In genomic region chr19:24281288-24281980, GRCm38 (mm10) we compare ENCODE assay signal across 10 mouse cellular contexts. TPM values are rescaled to one million over a fixed set of nuclear protein-coding genes. Genes with fewer than 3 reads are reported as not detected.
DNase-seq lines count a peak whose midpoint lies in the region; ATAC-seq lines count a peak whose summit lies in the region.
"Had no signal": no experiment of that assay in that cellular context is flagged by ENCODE, and none has a peak within 500 bp of the region (broad histone marks: within the 10 kb centered on the region; RNA-seq: fewer than 3 reads in every experiment).

No protein-coding gene starts in this region.

- H3K4me2 ChIP-seq in hindbrain, embryonic 15.5 days = peak overlapping the region; percentile 77

- no peak overlapping the region for H3K9ac ChIP-seq in hindbrain, embryonic 15.5 days

- whole genome bisulfite sequencing in heart, embryonic 10.5 days = 68% methylated on average over 7 of the region's 7 CpGs
- 64% methylated on average over 7 of the region's 7 CpGs for WGBS in hindbrain, embryonic 15.5 days
- 76% methylated on average over 7 of the region's 7 CpGs for WGBS in midbrain, embryonic 10.5 days

- no peaks in the 10 kb centered on the region for H3K9me3 ChIP-seq in heart, embryonic 10.5 days
- H3K9me3 ChIP-seq in hindbrain, embryonic 15.5 days = no peaks in the 10 kb centered on the region
- H3K9me3 ChIP-seq in midbrain, embryonic 10.5 days (replicated peaks) = no peaks in the 10 kb centered on the region

- peaks cover 6% of the 10 kb centered on the region for H3K4me1 ChIP-seq in heart, embryonic 10.5 days
- peaks cover 10% of the 10 kb centered on the region for H3K4me1 ChIP-seq in hindbrain, embryonic 15.5 days (replicated peaks)
- peaks cover 12% of the 10 kb centered on the region for H3K4me1 ChIP-seq in midbrain, embryonic 10.5 days

- peaks cover 11% of the 10 kb centered on the region; the same call in 1 of the 2 replicates for H3K36me3 ChIP-seq in heart, embryonic 10.5 days
- H3K36me3 ChIP-seq in hindbrain, embryonic 15.5 days = no peaks in the 10 kb centered on the region
- H3K36me3 ChIP-seq in midbrain, embryonic 10.5 days = peaks cover 10% of the 10 kb centered on the region

- no peak overlapping the region for H3K27ac ChIP-seq in heart, embryonic 10.5 days
- H3K27ac ChIP-seq in hindbrain, embryonic 15.5 days (replicated peaks) = no peak overlapping the region
- H3K27ac ChIP-seq in midbrain, embryonic 10.5 days (replicated peaks) = no peak overlapping the region

- no peak for ATAC-seq in hindbrain, embryonic 15.5 days (ENCODE audit: low FRiP score, low read depth)

- no peaks in the 10 kb centered on the region for H3K27me3 ChIP-seq in heart, embryonic 10.5 days (ENCODE audit: insufficient read depth, poor library complexity, severe bottlenecking)
- no peaks in the 10 kb centered on the region for H3K27me3 ChIP-seq in hindbrain, embryonic 15.5 days
- H3K27me3 ChIP-seq in midbrain, embryonic 10.5 days (ENCODE audit: low read depth, poor library complexity, severe bottlenecking) = no peaks in the 10 kb centered on the region

- peak overlapping the region; percentile 76 for H3K4me3 ChIP-seq in heart, embryonic 10.5 days
- peak overlapping the region; percentile 64 for H3K4me3 ChIP-seq in hindbrain, embryonic 15.5 days
- peak overlapping the region; percentile 72 for H3K4me3 ChIP-seq in midbrain, embryonic 10.5 days

- intact Hi-C loops in heart, postnatal 14 days (cut with DNase I) = loop anchor here (5.0 kb wide), 1 partner anchor 594 kb away; the partner anchor contains the start of gene Ptar1

- DNase-seq in heart, embryonic 10.5 days (ENCODE audit: low spot score) = no peak
- DNase-seq in heart, postnatal 14 days = no peak
- DNase-seq in NIH3T3 (ENCODE audit: low read depth) = peak; percentile 26
- DNase-seq in midbrain, embryonic 10.5 days (ENCODE audit: low spot score) = no peak
- no peak for DNase-seq in retina, embryonic 14.5 days (ENCODE audit: low spot score)
- DNase-seq in layer of hippocampus, postnatal 10 days (ENCODE audit: low spot score in 2 of 2) = no peak
- no peak for DNase-seq in right cerebral cortex, postnatal 4 days
- DNase-seq: lung, postnatal 36 days; spleen, adult 18-20 months had no signal

RNA-seq across cellular contexts. Expression of gene Fxn, which starts 1.0 kb away (rescaled TPM):
- polyA plus RNA-seq in heart, embryonic 10.5 days (2016; fragmentation: Nextera tagmentation; extraction: Ambion mirVana) = 71.9 and 73.4 TPM in 2 replicates
- 10 to 100 TPM; 22.4 to 26.0 TPM for total RNA-seq in heart, postnatal 14 days (2021)
- 40.6 and 42.2 TPM in 2 replicates for polyA plus RNA-seq in hindbrain, embryonic 15.5 days (2015; fragmentation: Nextera tagmentation; extraction: Ambion mirVana)
- polyA plus RNA-seq in midbrain, embryonic 10.5 days (2016; fragmentation: Nextera tagmentation; extraction: Ambion mirVana) = 54.3 and 55.9 TPM in 2 replicates
- total RNA-seq in layer of hippocampus, postnatal 10 days (2021) = 10 to 100 TPM; 12.2 TPM

RNA-seq across cellular contexts. Expression of gene Tjp2, which starts 56.6 kb away (rescaled TPM):
- 31.2 and 33.9 TPM in 2 replicates for polyA plus RNA-seq in heart, embryonic 10.5 days (2016; fragmentation: Nextera tagmentation; extraction: Ambion mirVana)
- total RNA-seq in heart, postnatal 14 days (2021) = 10 to 100 TPM; 20.3 to 23.1 TPM
- polyA plus RNA-seq in hindbrain, embryonic 15.5 days (2015; fragmentation: Nextera tagmentation; extraction: Ambion mirVana) = 12.9 and 13.9 TPM in 2 replicates
- 27.2 and 30.8 TPM in 2 replicates for polyA plus RNA-seq in midbrain, embryonic 10.5 days (2016; fragmentation: Nextera tagmentation; extraction: Ambion mirVana)
- 10 to 100 TPM; 20.7 to 25.9 TPM for total RNA-seq in layer of hippocampus, postnatal 10 days (2021)
